Mouse (Mus musculus): Measurements from ENCODE around the gene Klk1b4.

DNA sequence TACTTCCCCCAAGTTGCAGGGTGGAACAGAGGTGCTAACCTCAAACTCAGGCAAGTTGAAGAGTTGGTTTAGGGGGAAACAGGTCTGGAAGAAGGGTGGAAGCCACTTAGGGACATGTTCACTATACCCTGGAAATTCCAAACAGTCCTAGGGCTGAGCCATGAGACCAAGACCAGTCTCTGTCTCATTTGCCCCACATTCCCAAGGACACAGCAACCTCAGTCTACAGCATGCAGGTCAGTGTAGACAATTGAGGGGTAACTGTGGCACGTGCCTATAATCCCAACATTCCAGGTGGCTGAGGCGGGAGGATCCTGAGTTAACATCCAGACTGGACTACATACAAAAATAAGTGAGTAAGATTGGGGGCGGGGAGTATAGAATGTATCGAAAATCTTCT, 42.0 kb downstream of the Klk1b4 start:
- TF ChIP-seq CTCF (IDR thresholded peaks at IDR 0.05; ENCODE audit: low read depth) (no peak), EP300 (IDR thresholded peaks at IDR 0.05; ENCODE audit: low read depth) (no peak)
